Mouse (Mus musculus): ENCODE data around the gene Lst1.

Lst1 gene

DNA sequence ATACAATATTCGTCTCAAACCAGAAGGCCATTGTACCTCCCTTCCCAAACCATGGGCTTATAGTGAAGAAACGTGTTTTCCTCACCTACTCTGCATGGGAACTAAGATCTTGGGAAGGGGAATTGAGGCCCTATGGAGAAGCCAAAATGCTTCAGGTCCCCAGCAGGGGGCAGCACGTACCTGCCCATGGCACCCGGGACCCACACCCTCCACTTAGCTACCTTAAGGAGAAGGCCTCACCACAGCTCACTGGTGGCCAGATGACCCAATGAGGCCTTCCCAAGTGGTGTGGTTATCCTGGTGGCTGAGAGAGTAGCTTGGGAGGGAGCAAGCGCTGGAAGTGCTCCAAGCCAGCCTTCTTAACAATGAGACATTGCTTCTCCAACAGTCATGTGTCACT, 9.7 kb downstream of the Lst1 start:
- DNase-seq = no peak

DNA sequence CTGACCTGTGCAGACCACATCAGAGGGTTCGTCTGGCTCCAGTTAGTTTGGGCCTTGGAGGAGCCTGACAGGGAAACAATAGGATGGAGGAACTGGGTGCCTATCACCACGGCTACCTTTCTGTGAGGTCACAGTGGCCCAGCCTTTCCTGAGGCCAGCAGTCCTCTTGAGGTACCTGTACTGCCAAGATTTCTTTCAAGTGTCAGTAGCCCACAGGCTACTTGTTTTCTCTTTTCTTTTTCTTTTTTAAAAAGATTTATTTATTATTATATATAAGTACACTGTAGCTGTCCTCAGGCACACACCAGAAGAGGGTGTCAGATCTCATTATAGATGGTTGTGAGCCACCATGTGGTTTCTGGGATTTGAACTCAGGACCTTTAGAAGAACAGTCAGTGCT, 12.3 kb downstream of the Lst1 start, which contains the start of gene Aif1:
Aif1 (minus strand) TSS at position 101 of the 400 bp plus-strand sequence.
- no peak for DNase-seq

DNA sequence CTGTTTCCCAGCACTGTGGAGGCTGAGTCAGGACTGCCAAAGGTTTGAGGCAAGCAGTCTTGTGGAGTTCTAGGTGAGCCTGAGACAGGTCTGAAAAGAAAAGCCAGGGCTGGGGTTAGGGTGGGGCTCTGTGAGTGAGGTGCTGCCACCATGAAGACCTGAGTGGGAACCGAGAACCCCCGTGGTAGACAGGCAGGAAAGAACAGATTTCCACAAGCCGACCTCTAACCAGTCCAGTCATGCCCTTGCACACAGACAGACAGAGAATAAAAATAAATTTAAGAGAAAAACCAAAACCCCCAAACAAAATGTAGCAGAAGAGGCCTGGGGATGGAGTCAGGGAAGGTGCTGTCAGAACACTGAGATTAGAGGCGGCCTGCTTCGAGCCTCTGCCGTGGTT, 12.9 kb downstream of the Lst1 start:
- no peak for DNase-seq

DNA sequence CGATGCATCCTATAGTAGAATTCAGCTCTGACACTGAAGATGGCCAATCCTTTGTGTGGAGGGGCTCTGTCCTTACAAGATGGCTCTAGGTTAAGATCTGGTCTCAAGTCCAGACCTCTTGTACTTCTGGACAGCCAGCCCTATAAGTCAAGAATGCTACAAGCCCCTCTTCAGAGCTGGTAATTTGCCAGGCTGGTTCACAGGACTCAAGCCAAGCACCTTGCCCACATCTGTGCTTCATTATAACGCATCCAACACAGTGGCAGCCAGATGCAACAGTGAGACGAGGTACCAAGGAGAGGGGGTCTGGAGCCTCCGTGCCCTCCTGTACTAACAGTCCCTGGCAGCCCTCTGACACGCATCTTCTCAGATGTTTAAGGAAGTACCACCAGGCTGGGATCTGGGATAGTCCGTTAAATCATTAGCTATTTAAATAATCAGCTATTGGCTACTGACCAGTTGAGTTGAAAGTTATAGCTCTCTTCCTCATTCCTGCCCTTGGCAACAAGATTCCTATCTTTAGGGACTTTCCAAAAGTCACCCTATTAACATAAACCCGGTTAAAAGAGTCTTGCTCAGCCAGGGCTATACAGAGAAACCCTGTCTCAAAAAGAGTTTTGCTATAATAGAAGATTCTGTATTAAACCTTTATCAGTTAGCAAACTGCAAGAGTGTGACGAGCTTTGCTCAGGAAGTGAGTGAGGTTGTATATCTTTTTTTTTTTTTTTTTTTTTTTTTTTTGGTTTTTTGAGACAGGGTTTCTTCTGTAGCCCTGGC, 13.8 kb downstream of the Lst1 start:
- no peak for DNase-seq

DNA sequence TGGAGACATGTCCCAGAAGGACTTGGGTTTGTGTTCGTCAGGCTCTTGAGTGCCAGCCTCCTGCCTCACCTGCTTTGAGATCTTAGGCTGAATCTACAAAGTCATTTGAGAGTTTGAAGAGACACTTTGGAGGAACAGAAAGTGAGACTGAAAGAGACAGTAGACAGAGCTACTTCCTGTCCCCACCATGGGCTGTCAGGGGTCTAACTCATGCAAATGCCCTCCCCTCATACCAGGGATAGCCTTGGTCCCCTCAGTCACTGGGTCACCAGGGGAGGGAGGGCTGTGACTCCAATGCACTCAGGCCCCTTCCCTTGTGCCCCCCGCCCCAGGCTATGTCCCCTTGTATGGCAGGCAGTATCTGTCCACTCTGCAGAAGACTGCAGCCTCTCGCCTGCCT, 14.9 kb downstream of the Lst1 start:
- DNase-seq = no peak

DNA sequence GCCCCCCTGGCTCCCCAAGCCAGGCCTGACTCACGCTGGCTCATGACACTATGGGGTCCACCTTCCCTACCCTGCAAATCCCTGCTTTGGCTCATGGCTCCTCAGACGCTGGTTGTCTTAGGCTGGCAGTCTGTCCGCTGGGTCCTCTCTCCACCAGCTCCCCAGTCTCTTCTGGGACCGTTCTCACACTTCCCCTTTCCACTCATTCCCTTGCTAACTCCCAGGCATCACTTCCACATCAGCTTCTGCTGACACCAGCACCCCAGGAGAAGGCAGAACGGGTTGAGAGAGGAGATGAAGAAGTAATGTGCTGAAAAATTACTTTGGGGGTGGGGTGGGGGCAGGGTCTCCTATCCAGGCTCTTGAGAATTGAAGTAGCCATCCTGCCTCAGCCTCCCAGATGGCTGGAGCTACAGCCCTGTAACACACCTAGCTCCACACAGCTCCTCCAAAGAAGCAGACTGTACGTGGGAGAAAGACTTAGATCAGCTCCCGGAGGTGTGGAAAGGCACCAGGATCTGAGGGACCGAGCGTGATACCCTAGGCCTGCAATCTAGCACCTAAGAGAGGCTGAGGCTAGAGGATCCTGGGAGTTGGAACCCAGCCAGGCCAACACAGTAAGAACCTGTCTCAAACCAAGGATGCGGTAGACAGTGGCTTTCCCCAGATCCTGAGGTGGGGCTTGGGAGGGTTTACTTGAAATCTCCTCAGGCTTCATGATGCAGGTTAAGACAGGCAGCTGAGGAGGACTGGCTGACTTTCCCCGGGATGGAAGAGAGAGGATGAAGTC, 15.6 kb downstream of the Lst1 start:
- DNase-seq = no peak

DNA sequence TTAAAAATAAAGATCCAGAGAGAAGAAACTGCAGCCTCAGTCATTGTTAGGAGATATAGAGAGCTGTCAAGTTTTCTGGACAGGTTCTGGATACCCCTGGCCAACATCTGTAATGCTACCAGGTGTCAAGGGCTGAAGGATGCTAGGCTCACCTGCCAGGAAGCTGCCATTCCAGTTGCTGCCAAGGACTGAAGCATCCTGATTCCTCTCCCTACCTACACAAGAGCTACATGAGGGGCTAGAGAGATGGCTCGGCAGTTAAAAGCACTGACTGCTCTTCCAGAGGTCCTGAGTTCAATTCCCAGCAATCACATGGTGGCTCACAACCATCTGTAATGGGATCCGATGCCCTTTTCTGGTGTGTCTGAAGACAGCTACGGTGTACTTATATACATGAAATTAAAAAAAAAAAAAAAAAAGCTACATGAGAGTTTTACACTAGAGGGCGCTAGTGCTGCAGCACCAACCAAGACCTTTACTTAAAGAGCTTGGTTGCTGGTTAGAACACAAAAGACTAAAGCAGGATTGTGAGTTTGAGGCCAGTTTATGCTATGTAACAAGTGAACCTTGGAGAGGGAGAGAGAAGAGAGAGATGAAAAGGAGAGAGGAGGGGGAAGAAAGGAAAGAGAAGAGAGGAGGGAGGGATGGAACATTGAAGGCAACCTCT, 19.6 kb downstream of the Lst1 start:
- no peak for DNase-seq

DNA sequence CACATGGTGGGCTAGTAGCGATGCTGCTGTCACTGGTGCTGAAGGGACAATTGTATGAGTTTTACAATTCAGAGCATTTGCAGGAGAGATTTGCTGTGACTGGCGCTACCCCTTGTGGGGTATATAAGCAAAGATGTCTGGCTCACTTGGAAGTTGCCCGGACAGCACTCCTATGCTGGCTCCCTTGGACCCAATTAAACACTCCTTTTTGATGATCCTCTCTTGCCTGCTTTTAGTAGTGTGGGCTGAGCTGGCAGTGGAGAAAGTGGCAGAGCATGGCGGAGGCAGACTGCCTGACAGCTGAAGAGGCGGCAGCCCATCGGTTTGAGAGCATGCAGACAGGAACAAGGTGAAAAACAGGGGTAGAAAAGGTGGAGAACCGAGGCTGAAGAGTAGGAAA, 20.4 kb downstream of the Lst1 start:
- DNase-seq = no peak

DNA sequence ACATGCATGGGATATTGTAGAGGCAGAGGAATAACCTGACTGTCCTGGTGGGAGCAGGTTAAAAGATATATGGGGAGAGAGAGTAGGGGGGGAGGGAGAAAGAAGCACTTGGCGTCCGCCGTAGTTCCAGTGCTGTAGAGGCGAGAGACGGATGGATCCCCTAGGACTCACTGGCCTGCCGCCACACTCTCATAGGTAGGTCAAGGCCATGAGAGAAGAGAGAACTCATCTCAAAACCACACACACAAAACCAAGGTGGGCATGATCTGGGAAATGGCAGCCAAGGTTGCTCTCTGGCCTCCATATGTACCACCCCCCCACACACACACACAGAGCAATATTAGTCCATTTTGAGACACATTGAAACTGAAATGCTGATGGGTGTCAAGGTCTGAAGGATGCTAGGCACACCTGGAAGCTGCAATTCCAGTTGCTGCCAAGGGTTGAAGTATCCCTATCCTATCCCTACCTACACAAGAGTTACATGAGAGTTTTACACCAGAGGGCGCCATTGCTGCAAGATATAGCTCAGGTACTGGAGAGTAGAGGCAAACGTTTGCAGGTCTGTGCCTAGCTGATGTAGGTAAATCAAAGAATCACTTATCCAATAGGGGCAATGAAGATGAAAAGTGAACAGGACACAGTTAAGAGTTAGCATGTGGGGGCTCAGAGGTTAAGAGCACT, 21.7 kb downstream of the Lst1 start:
- no peak for DNase-seq

DNA sequence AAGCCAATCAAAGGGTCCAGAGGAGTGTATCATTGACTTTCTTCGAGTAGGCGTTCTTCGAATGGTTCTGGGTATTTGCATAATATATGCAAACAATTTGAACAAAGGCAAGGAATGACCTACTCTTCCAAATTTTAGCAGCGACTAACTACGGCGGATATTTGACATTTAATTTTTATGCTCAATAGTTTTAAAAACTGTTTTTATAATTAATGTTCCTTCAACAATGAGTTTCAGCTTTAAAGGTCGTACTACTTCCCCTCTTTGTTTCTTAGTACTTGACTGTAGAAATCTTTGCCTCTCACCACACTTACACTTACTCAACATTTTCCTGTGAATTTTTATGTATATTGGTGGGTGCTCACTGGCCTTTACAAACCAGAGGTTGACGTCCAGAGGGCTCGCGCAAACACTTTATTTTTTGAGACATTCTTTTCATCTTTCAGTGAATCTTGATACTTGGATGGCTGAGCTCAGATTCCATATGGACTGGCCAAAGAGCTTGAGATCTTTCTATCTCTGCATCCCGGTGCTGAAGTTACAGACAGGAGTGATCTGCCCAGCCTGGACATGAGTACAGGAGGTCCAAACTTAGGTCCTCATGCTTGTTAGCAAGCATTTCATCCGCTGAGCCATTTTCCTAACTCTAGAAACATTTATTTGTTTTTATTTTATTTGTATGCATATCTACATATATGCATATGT, 22.6 kb downstream of the Lst1 start:
- DNase-seq = no peak

DNA sequence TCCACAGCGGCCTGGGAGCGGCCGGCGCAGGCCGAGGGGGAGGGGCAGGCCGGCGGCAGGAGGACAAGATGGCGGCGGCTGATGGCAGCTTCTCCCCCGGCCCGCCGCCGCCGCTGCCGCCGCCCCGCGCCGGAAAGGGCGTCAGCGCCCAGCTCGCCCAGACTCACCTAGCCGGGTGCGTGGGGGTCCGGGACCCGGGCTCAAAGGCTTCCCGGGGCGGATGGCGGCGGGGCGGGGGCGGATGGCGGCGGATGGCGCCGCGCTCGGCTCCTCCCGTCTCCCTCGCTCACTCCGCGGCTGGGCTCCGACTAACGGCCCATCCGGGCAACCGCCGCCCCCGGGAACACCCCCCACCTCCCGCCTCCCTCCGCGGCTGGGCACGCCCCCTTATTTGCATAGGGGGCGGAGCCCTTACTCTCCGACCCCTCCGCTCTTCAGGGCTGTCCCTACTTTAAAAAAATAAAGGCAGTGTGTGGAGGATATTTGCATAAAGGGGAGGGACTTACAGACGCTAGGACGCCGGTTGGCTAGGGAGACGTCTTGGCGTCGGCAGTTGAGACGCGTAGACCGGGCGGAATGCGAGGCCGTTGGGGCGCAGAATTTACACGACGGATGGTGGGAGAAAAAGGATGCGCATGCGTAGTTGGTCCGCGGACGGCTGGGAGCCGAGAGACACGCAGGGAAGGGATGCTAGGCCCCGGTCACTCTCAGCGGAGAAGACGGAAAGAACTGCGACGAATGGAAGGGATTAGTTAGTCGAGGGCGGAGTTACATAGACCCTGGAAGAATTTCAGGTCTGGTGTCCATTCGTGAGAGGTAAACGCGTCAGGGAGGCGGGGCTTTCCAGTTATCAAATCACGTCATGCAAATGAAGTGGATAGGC, 23.4 kb downstream of the Lst1 start, which contains the start of gene Prrc2a:
Prrc2a (minus strand) TSS at position 330 of the 883 bp plus-strand sequence.
- DNase-seq = peak; percentile 98

DNA sequence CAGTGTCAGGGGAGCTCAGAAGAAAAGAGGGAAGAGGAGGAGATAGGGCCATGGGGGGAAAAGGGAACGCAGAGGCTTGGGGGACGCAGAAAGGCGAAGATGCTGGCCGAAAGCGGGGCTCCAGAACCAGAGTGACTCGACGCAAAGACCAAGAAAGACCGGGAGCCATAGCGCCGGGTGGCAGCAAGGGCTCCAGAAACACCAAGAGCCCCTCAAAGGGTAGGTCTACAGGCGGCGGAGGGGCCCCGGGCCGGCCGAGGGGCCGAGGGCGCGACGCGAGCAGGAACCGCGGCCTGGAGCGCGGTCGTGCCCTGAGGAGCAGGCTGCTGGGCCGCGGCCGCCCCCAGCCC, 24.0 kb downstream of the Lst1 start:
- no peak for DNase-seq

DNA sequence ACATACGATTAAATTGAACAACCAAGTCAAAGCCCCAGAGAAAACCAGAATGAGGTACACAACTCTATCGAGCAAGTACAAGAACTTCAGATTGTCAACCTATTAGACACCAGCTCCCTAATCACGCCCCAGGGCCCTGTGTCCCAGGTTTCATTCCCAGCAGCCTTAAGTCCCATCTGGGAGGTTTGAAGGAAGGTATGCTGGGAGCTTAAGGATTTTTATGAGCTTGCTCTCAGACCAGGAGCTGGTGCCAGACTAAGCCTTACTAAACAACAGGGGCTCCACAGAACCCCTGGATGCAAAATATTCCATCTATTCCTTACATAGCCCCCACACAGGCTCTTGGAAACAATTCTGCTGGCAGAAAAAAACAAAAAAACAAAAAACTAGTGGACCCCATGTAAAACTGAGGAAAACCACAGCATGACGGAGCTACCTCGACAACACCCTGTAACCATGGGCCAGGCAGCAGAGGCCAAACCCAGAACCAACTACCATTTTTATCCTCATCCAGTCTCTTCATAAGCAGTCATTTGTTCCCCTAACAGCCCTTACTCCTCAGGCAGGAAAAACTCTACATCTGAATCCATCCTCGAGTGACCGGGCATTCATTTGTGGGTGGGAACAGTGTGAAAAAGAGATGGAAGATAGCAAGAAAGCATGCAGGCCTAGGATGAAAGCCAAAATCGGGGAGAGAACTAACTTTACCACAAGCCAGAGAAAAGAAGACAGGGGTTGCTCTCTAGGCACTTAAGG, 24.7 kb downstream of the Lst1 start:
- no peak for DNase-seq

DNA sequence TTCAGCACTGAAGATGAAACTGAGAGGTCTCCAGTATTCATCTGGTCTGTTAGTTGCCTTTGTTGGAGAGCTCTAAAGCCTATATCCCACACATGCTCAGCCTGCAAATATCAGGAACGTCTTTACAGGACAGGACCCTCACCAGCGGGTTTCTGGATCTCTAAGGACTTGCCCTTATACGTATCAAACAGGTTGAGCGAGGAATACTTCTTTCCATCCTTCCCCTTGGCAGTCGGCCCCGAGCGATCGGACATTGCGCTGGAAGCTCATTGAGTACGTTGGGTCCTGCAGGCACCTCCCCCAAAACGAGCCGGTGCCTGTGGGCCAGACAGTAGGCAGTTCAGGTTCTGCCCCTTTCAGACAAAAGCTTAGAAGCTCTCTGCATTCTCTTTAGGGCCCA, 25.5 kb downstream of the Lst1 start:
- no peak for DNase-seq

DNA sequence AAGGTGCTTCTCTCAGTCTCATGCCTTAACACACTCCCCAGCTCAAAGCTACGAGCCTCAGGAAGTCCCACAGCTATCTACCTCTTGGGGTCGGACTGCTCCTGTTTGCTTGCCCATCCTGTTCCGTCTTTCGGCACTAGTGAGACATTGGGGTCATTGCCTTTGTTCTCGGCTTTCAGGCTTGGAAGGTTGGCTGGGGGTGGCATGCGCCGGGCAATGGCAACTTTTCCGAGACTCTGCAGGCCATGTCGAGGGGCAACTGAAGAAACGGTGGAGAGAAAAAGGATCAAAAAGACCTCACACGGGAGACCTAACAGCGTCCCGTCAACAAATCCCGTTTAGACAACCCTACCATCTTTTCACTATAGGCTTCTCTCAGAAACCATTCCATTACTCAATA, 26.1 kb downstream of the Lst1 start:
- no peak for DNase-seq

DNA sequence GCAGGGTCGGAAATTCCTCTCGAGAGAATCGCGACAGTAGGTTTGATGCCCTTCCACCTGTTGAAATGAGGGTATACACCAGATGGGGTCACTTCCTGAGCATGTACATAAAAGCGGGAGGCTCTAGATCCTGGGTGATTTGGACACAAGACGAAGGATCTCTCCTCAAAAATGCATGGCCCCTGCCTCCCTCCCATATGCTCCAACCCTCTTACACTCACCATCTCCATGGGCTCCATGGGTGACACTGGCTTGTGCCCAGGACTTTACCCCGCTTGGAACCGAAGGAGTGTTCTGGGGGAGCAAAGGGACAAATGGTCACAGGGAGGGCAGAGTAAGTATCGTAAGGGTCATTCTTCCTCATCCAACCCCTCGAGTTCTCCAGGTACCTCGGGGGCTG, 26.8 kb downstream of the Lst1 start:
- no peak for DNase-seq

DNA sequence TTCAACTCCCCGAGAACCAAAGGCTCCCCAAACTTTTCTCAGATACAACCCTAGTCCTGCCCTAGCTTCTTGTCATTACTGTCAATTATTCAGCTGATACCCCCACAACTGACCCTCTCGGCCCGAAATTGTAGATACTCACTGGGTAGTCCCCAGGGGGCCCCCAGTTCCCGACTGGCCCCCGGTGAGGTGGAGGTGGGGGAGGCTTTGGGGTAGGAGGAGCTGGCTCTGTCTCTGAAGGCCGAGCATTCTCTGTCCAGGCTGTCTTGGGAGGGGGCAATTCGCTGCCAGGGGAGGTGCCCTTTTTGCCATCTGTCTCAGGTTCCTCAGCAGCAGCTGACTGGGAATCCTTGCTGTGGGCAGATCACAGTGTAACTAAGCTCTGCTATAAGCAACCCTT, 28.6 kb downstream of the Lst1 start:
- DNase-seq = no peak

DNA sequence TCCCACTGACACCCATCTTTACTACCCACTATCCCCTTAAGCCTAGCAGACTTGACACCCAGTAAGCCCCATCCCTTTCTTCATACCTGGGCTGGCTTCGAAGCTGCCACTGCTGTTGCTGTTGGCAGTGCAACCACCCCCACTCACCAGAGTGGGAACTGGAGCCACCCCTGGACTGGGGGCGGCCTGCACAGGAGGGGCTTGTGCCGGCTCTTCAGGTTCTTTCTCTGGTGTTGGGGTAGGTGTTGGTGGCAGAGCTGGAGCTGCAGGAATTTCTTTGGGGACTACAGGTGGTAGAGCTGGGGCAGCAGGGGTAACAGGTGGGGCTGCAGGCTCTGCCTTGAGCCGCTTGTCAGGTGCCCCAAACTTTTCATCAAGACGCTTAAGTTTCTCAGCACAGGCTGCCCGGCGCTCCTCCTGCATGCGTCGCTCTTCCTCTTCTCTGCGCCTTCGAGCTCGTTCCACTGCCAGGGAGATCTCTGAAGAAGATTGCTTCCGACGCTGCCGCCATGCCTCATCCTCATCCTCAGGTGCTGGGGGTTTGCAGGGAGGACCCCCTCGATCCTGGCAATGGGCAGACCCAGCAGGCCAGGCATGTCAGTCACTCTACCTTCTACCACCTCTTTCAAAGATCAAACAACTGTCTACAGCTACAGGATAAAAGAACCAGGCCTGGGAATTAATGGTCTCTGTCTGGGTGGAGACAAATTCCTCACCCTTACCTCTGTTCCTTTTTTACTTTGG, 29.2 kb downstream of the Lst1 start:
- no peak for DNase-seq

DNA sequence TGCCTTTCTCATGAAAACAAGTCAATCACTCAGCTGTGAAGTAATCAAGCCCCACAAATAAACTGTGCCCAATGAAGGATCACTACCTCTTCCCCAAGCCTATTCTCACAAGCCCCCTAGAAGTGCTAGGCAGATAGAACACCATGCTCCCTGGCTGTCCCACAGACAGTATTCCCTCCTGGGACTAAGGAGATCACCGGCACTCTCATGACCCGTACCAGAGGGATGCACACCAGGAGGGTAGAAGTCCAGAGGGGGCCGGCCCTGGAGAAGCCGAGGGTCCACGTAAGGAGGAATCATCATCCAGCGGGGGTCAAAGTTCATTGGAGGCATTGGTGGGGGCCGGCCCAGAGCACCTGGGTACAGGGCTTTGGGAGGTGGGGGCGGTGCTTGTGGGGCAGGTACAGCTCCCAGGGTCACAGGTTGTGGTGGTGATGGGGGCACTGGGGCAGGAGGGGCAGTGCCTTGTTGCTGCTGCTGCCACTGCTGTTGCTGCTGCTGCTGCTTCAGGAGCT, 30.5 kb downstream of the Lst1 start:
- DNase-seq = no peak

DNA sequence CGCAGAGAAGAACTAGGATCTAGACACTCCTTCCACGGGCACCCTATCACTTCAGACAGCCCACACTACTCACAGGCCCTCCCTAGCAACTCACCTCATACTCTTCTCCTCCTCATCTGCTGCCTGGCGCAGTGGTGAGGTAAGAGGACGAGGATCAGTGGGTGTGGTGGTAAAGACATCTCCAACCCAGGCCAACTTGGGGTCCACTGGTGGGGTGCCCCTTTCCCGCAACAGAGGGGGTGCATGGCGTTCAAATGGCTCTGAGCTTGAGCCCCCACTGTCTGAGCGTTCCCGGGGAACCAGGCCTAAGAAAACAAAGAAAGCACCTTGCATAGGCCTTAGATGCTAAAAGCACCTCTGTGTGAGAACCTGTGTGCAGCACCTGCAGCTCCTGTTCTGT, 31.0 kb downstream of the Lst1 start:
- DNase-seq = no peak

All from right cerebral cortex, postnatal 25 days (tissue).